Mouse (Mus musculus) megakaryocyte-erythroid progenitor cell, adult 5-6 weeks (primary cell): ENCODE measurements around the gene Qtrt1. TPM values are rescaled to one million over a fixed set of nuclear protein-coding genes. Genes with fewer than 3 reads are reported as not detected.
A peak's percentile ranks its signal among the peaks of the same experiment; 100 is the strongest.
"Not testable (repeated sequence)": the region's sequence is repeated elsewhere in the genome, so short reads cannot be mapped to it uniquely, and the experiment has no call there.

Experiments
- ATAC-seq: replicated peaks from 2 replicates; pipeline ENCODE4 v1.8.0; 2016; ENCODE audit warnings: mild to moderate bottlenecking, inconsistent platforms; ENCODE audit not compliant: severe bottlenecking, poor library complexity, low FRiP score, low TSS enrichment
- total RNA-seq, 2 experiments: library from RNA; stranded (forward) in 1 of 2; stranded (reverse) in 1 of 2; fragments of 200-1000, 215-1000 nt in 1 of 2; fragments of >200 nt in 1 of 2; fragmentation: Nextera tagmentation in 1 of 2; gene quantifications; 2 replicates each; pipeline ENCODE4 v1.2.3; 2014 to 2017

The Qtrt1 gene
- total RNA-seq, 2 experiments from 2014 or later: 36.1 to 56.8 TPM

DNA sequence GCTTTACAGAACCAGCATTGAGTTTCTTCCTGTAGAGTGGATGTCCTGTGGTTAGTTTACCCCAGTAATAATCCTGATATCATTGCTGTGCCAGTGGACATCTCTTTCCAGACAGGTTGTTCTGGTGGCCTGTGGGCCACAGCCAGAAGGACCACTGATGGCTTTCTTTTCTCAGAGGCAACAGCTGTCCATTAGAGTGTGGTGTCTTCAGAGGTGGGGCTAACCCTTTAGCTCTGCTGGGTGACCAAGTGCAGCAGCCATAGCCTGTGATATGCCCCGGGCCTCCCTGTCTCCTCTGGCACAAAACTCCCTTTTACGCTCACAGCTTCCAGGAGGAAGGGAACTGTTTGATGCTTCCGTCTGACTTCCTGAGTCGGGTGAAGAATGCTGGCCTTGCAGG lies 32.9 kb downstream of the Qtrt1 start:
- ATAC-seq: no peak

DNA sequence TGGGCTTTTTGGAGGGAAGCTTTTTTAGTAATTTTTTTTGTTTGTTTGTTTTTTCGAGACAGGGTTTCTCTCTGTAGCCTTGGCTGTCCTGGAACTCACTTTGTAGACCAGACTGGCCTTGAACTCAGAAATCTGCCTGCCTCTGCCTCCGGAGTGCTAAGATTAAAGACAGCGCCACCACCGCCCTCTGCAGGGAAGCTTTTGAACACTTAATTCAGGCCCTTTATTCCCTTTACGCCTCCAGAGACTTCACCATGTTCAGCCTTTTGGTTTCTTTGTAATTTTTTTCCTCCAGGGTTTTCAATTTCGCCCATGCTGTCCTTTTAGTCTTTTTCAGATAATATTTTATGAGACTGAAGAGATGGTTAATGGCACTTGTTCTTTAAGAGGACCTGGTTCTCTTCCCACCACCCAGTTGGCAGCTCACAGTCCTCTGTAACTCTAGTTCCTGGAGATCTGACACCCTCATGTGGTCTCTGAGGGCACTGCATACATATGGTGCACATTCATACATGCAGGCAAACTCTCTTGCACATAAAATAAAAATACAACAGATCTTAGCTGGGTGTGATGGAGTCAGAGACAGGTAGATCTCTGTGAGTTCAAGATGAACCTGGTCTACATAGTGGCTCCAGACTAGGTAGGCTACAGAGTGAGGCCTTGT lies 33.6 kb downstream of the Qtrt1 start:
- ATAC-seq: no peak

DNA sequence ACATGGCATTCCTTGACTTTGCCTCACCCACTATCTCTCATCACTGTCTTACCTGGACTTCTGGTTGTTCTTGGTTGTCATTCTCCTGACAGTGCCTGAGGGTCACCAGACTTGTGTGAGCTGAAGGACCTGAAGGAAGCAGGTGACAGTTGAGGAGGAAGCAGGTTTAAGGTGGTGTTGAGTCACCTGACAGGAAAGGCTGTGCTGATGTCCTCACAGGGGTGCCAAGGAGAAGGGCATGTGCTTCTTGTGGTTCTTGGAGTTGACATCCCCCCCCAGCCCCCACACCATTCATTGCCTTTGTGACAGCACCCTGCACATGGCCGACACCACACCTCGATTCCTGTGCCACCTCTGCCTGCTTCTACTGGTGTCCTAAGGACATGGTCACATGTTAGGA lies 36.1 kb downstream of the Qtrt1 start:
- ATAC-seq: no peak

DNA sequence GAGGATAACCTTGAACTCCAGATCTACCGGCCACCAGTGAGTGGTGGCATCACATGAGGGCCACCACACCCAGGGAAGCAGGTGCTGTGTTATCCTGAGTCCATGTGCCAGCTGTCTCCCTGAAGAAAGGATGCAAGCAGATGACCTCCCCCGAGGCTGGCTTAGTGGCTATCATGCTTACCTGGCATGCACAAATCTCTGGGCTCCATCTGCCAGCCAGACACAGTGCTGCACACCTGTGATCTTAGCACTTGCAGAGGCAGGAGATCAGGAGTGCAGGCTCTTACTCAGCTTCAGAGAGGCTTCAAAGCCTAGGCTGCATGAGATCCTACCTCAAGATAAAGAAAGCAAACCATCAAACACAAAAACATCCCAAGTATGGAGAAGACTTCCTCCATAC lies 38.1 kb downstream of the Qtrt1 start:
- 0 out of 2 replicates have a peak, but pooled peaks have one; percentile 13 for ATAC-seq

DNA sequence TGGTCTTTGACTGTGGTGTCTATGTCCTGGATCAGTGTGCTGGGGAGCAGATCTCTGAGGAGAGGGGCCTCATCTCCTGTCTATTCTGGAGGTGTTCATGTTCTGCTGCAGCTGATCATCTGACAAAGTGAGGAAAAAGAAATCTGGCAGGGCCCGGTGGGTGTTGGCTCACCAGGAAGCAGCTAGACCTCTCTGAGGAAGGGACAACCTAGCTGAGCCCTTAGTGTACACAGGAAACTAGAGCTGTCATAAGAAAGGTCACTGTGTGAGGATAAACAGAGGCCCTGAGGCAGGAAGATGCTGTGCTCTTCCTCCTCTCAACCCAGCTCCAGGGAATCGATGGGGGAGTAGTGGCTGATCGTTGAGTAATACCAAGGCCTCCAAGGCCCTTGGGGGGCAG lies 38.6 kb downstream of the Qtrt1 start:
- ATAC-seq: no peak

DNA sequence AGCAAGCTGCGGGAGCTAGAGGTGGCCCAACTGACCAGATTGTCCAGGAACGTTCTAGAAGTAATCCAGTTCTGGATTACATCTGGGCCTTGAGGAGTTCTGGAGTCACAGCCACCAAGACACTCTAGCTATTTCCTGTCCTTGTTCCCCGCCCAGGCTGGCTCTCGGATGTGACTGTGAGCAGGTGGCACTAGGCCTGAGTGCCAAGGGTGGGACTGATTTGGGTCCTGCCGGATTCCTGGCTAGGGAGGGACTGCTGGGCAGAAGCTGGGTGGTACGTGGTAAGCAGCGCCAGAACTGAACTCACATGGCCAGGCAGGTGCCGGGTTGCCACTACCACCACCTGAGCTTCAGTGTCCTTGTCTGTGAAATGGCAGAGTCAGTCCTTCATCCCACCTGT lies 39.8 kb downstream of the Qtrt1 start:
- ATAC-seq: no peak

DNA sequence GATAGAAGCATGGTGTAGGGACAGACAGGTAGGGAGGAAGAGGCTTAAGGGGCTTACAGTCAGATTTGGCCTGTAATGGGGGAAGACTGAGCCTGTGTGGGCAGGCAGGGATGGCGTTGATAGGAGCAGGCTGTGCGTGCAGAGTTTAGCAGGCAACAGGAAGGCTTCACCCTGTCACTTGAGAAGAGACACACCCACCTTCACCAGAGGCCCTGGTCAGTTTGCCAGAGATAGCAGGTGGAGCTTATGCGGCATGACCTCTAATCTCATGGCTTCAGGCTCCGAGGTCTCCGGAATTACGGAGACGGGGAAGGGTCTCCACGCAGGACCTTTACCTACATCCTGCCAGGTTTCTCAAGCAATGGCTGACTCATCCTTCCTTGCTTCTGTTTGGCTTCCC lies 40.2 kb downstream of the Qtrt1 start:
- ATAC-seq: peak; percentile 52

DNA sequence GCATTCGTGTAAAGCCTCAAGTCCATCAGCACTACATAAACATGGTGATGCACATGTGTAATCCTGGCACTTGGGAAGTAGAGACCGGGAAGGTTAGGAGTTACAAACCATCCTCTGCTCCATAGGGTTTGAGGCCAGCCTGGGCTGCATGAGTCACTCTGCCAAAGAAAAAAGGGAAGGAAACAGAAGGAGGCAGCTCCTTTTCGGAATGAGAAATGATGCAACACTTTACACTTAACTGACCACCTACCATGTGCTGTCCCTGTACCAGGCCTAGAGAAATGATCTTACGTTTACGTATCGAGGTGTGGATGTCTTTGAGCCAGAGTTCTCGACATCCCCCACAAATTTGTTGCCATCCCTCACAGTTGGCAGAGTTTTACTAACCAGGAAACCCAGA lies 41.4 kb downstream of the Qtrt1 start:
- ATAC-seq: no peak

DNA sequence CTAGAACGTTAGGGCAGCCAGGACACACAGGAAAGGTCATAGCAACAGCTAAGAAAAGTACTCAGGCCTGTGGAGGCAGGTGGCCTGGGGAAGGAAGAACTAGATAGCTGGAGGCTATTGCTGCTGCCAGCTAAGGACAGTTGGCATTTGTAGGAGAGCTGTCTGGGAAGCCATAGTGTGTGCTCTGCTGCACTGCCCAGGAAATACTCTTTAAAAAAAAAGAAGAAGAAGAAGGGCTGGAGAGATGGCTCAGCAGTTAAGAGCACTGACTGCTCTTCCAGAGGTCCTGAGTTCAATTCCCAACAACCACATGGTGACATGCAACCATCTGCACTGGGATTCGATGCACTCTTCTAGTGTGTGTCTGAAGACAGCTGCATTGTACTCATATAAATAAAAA lies 41.8 kb downstream of the Qtrt1 start:
- ATAC-seq: no peak

DNA sequence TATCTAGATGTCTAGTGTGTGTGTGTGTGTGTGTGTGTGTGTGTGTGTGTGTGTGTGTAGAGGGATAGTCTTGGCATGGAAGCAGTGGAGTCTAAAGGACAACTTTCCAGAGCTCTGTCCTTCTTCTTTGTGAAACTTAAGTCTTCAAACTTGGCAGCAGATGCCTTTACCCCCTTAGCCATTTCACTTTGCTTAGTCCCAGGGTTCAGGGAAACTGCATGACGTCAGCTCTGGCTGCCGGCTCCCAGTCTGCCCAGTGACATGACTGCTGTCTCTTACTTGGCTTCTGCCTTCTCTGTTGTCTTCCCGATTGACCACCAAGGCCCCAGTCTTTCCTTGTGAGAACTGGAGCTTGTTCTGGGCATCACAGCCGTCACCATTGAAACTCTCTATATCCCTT lies 42.9 kb downstream of the Qtrt1 start:
- ATAC-seq: no peak

DNA sequence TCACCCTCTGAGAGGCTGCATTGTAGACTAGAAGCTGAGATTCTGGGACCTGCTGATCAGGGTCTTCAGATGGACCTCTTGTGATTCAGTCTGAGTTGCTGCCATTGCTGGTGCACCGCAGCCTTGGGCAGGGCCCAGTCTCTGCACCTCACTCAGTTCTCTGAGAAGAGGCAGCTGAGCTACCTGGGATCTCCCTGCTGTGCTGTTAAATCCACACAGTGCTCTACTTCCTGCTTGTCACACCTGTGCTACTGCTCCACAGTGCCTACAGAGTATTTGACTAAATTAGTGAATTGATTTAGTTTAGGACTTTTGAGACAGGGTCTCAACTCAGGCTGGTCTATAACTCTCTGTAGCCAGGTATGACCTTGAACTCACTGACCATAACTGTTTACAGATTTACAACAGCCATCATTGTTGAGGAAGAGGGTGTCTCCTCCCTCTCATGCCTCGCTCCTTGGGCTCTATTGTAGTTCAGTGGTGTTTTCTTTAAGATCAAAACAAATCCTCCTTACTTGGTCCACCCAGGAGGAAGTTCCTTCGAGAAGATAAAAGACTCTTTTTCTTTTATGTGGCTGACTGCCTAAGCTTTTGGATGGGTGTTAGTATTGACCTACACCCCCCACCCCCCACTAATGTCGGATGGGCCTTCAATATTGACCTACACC lies 43.6 kb downstream of the Qtrt1 start:
- no peak for ATAC-seq

DNA sequence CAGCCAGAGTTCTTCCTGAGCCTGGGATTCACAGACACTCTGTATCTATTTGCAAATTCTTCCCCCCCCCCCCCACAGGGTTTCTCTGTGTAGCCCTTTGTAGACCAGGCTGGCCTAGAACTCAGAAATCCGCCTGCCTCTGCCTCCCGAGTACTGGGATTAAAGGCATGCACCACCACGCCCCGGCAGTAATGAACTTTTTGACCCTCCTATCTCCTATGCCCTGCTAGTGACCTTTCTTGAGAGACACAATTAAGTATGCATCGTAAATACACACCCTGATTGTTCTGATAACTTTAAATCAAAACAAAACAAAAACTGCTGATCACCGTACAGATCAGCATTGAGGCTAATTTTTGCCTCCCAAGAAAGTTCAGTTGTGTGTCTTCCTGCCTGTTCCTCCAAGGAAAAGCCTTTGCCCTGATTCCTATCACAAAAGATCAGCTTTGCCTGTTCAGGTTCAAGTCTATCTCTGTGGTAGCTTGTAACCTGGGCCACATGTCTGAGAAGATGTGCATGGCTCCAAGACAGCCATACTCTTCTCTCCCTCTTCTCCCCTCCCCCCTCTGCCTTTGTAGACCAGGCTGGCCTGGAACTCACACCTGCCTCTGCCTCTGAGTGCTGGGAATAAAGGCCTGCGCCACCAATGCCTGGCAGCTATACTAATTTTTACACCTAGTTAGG lies 44.8 kb downstream of the Qtrt1 start:
- no peak for ATAC-seq

DNA sequence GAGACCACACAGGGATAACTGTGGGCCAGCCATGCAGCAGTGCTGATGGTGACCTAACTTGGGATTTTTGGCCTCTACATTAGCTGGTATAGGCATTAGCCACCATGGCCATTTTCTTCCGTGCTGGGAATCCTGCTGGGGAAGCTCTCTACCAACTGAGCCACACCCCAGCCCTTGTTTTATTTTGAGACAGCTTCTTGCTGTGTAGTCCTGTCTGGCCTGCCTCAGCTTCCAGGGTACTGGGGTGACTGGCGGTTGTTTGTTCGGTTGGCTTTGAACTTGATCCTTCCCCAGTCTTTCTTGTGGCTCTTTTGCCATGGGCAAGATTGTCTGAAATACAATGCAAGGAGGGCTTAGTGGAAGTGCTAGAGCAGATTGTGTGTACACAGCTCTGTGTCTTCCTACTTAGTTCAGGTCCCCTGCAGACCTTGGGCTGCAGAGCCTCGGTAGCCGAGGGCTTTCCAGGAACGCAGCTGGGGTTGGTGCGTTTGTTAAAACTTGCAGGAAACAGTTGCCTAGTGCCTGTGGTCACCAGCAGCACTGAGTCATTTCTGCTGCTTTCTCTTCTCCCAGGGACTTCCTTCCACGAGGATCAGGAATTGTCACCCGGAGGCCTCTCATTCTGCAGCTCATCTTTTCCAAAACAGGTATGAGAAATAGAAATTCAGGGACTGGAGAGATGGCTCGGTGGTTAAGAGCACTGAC lies 45.4 kb downstream of the Qtrt1 start:
- no peak for ATAC-seq

DNA sequence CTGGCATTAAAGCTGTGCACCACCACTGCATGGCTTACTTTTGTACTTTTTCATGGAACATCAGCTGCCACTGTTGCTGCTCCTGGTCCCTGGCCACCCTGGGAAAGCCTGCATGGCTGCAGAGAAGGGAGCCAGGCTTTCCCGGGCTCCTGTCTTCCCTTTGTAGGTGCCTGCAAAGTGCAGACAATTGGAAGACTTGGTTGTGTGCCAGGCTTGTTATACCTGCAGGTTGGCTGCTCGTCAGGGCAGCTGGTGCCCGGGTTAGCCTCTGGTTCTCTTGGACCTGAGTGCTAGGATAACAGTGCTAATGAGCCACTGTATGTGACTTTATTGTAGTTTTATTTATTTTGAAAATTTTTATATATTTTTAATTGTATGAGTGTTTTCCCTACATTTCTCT lies 47.2 kb downstream of the Qtrt1 start:
- ATAC-seq: no peak

DNA sequence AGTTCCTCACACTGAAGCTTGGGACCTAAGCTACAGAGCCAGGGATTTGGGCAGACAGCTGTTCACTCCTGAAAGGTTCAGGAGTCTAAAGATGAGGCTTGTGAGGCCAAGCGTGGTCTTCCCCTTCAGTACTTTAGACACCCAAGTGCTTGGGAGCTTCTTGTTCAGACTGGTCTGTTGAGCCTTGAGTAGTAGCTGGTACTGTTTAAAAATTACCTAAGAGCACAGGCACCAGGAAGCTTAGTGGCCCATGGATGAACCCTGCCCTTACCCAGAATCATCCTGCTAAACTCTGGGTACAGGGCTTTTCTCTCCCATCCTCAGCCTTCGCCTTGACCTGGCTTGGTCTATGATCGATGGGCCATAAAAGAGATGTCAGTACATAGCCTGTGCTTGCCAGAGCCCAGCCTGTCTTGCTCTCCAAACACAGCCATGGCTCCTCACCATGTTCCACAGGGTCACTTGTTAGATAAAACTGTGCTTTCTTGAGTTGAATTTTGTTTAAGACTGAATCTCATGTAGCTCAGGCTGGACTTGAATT lies 48.8 kb downstream of the Qtrt1 start:
- no peak for ATAC-seq

DNA sequence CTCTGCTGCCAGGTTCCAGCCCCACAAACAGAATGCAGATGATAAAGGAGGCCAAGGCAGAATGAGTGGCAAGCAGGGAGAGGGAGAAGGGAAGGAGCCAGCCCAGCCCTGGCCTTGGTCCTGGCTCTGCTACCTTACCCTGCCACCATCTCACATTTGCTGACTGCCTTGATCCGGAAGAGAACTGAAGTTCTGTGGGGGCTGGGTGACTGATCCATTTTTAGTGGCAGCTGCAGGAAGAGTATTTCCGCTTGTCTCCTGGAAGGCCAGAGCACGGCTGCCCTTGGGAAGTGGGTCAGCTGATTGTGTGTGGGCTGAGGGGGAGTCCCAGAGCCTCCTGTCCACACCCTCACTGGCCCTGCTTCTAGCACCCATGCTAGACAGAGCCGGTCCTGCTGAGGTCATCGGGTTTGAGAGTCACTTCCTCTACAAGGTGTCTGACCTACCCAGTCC lies 51.5 kb downstream of the Qtrt1 start:
- peak; percentile 24; the same call in 1 of the 2 replicates for ATAC-seq

DNA sequence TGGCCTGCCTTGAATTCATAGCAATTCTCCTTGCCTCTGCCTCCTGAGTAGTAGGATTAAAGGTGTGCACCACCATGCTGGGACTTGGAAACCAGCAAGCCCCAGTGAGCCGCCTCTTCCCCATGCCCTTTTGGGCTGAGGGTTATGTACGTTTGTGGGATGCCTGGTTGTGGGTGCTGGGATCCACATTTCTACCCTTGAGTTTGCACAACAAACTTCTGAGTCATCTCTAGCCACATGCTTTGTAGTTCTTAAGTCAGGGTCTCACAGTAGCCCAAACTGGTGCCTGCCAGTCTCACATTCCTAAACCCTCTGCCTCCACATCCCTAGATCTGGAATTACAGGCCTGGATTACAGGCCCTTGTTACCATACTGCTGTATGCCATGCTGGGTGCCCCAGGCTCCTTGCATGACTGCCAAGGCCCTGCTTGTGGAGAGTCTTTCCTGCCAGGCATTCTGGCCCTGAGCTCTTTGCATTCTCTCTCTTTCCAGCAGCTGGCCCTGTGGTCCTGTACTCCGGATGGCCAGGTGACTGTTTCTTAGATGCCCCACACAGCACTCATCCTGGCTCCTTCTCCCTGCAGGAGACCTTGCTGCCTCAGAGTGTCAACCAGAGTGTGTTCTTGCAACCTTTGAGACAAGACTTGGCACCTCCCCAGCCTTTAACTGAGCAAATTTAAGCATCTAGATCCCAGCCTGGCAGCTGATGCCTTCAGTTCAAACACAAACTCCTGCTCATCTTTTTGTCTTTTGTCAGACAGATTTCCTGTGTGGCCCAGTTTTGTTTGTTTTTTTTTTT lies 52.3 kb downstream of the Qtrt1 start:
- no peak for ATAC-seq

DNA sequence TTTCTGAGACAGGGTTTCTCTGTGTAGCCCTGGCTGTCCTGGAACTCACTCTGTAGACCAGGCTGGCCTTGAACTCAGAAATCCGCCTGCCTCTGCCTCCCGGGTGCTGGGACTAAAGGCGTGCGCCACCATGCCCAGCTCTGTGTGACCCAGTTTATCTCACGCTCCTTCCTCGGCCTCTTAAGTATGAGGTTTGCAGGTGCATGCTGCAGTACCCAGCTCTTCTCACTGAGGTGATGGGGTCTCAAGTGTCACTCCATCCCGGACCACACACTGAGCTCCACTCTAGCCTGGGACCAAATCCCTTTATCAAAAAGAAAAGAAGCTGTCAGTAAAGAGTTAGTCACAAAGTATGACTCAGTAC lies 52.9 kb downstream of the Qtrt1 start:
- ATAC-seq: not testable (repeated sequence)
